Mouse (Mus musculus): ENCODE measurements around the gene Slc9a3r2.

Gene Slc9a3r2

GRCm38 (mm10) chr17:24591695-24592094 lies 58.4 kb downstream of the Slc9a3r2 start:
- DNase-seq, result no peak

- DNase-seq, result no peak
These were observed 59.2 kb downstream of the Slc9a3r2 start for GRCm38 (mm10) chr17:24590943-24591342.
